Mouse (Mus musculus): ENCODE measurements around the gene Galp. TPM values are rescaled to one million over a fixed set of nuclear protein-coding genes. Genes with fewer than 3 reads are reported as not detected.

The Galp gene
- total RNA-seq (2015) (not detected in 2 replicates), total RNA-seq (2017) (not detected in 2 replicates)

DNA sequence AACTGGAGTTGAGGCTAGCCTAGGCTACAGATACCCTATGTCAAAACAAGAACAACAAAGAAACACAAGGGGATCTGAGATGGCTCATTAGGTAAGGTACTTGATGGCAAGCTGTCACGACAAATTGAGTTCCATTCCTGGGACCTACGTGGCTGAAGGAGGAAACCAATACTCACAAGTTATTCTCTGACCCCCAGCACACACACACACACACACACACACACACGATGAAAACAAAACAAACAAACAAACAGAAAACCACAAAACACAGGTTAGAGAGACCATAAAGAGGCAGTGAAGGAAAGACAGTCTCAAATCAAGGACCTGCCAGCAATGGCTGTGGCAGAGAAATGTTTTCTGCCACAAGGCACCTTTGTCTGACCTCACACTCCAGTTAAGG lies at the start of gene Galp:
Gene Galp, plus strand, starts transcription at position 301 of the 400 bp plus-strand sequence.
- ATAC-seq (replicated peaks; ENCODE audit: poor library complexity), result no peak

GRCm38 (mm10) chr7:6147688-6148087 lies 49.2 kb upstream of the Galp start:
- no peak for ATAC-seq (replicated peaks; ENCODE audit: poor library complexity)

DNA sequence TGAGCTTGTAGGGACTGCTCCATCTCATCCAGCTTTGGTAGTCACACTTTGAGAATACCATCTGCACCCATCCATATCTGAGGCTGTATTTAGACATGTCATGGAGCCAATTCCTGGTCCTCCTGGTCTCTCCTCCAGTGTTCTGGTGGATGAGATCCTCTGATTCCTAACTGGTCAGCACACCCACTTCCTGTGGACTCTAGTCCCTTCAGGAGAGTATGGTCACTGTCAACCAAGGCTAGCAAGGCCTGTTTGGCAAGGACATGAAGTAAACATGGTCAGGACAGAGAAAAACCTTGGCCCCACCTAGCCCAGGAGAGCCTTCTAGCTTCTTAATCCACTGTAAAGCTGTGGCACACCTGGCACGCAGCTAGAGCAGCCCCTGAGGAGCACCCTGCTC lies 45.6 kb upstream of the Galp start:
- no peak for ATAC-seq (replicated peaks; ENCODE audit: poor library complexity)

DNA sequence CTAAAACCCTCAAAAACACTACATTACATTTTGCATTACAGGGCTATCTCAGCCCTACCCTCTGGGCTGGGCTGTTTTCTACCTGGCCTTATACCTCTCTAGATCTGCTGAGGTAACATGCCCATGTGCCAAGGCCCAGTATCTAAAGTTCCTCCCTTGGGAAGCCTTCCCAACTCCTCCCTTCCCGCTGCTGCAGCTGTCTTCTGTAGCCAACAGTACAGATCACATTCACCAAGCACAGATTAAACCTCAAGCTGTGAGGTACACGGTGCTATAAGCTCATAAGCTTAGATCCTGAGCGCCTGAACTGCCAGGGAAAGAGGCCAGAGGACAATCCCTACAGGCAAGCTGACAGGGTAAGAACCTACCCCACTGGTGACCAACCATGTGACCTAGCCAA lies 44.9 kb upstream of the Galp start:
- ATAC-seq (replicated peaks; ENCODE audit: poor library complexity), result no peak

- no peak for ATAC-seq (replicated peaks; ENCODE audit: poor library complexity)
Measured at GRCm38 (mm10) chr7:6153131-6153530, 43.8 kb upstream of the Galp start.

DNA sequence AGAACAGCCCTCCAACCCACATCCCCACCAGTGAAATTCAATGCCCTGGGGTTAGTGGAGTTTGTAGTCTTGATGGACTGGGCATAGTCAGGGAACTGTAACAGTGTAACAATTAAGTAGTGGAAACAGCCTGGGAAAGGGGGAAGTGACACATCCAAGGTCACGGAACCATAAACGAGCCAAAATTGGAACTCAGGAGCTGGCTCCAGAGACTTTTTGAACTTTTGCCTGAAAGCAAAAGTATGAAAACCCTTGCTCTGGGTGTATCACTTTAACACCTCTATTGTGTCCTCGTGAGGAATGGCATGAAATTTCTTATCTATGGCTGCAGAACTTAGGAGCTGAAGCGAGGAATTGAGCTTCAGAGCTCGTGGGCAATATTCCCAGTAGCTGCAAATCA lies 42.7 kb upstream of the Galp start:
- ATAC-seq (replicated peaks; ENCODE audit: poor library complexity), result no peak

DNA sequence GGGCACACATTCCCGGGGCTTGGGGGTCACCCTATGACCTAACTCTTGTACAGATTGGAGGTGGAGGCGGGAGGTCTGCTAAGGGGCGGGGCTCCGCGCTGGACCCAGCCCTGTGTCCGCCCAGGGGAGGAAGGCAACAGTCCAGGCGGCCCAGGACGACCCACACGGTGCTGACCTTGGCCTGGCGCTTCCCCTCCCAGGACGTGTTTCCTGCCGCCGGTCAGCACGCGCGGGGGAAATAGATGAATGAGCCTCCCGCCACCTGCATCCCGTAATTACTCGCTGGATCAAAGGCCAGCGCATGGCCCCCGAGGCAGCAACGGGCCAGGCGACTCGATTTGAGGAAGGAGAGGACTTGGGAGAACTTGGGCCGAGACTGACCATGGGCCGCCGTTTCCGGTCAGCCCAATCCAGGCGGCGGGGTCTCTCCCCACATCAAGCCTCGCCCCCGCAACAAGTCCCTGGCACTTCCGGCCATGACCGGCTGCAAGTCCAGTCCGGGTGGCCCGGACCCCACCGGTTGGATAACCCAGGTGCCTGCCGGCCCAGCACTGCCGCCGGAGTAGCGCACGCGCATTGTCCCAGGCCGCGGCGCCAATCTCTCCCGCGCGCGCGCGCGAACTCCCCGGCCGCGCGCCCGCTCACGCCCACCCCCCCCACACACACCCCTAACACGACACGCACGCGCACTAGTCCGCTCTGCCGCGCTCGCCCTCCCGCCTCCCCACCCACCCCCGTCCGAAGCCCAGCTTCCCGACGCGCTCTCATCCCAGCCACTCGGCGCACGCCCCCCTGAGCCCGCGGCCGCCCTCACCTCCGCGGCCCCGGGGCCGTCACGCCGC lies 41.6 kb upstream of the Galp start:
- peak; percentile 49 for ATAC-seq (replicated peaks; ENCODE audit: poor library complexity)

GRCm38 (mm10) chr7:6155901-6156411 lies 40.9 kb upstream of the Galp start, which contains the start of gene Zfp787:
TSS of gene Zfp787 (minus strand) at chr7:6155997.
- peak; percentile 73 for ATAC-seq (replicated peaks; ENCODE audit: poor library complexity)

- ATAC-seq (replicated peaks; ENCODE audit: poor library complexity), result no peak
Measured at GRCm38 (mm10) chr7:6156901-6157472, 39.9 kb upstream of the Galp start.

GRCm38 (mm10) chr7:6157479-6157878 lies 39.4 kb upstream of the Galp start:
- no peak for ATAC-seq (replicated peaks; ENCODE audit: poor library complexity)

DNA sequence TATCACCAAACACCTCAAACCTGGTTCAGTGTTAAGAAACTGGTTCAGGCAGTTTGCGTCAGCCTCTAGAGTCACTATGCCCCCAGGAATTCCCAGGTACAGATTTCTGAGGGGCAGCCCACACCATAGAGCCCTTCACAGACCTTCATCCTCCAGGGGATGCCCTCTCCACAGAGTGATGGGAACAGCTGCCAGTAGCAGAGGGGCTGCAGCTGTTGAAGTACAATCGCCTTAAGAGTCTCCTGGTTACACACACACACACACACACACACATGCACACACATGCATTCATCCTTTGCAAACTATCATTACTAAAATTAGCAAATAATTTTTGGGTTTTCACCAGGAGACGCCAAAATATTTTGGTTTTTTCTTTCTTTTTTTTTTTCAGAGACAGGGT lies 37.3 kb upstream of the Galp start:
- ATAC-seq (replicated peaks; ENCODE audit: poor library complexity), result no peak

DNA sequence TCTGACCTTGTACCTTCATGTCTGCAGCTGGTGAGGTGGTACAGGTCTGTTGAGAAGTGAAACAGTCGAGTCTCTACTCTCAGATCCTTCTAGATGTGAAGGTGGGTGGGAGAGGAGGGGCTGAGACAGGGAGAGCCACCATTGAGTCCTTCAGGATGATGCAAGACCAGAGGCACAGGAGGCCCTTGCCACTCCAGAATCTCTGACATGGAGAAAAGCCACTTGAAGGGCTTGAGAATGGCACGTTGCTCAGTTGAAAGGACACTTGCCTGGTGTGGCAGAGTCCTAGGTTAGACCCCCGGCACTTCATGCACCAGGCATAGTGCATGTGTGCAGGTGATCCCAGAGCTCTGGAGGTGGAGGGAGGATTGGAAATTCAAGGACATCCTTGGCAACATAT lies 35.3 kb upstream of the Galp start:
- no peak for ATAC-seq (replicated peaks; ENCODE audit: poor library complexity)

DNA sequence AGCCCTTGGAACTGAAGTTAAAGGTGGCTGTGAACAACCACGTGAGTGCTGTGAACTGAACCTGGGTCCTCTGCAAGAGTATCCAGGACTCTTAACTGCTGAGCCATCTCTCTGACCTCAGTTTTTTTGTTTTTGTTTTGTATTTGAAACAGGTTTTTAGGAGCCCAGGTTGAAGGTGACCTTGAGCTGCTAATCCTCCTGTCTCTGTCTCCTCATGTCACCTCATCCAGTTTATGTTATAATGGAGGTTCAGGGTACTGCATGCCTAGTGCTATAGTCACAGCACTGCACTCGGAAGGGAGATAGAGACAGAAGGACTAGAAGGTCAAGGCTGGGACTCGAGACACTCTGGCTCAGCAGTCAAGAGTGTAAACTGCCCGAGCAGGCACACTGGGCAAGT lies 34.7 kb upstream of the Galp start:
- no peak for ATAC-seq (replicated peaks; ENCODE audit: poor library complexity)

- ATAC-seq (replicated peaks; ENCODE audit: poor library complexity), result no peak
Measured at GRCm38 (mm10) chr7:6164671-6165070, 32.2 kb upstream of the Galp start.

DNA sequence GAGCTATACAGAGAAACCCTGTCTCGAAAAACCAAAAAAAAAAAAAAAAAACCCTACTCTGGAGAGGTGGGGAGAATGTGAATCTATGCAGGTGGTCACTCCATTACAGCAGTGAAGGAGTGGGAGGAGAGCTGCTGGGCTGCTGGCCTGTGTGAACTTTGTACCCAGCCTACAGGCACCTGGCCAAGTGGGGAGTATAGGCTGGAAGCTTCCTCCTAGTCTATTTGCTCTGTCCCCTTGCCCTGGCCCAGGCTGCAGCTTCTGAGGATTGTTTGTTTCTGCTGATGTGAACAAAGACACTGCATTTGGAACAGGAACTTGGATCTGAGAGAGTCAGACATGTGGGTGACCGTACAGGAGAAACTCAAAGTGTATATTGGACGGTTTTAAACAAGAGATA lies 27.5 kb upstream of the Galp start:
- ATAC-seq (replicated peaks; ENCODE audit: poor library complexity), result no peak

GRCm38 (mm10) chr7:6170391-6170790 lies 26.5 kb upstream of the Galp start:
- ATAC-seq (replicated peaks; ENCODE audit: poor library complexity), result no peak

- ATAC-seq (replicated peaks; ENCODE audit: poor library complexity), result no peak
Measured at GRCm38 (mm10) chr7:6170871-6171270, 26.0 kb upstream of the Galp start.

DNA sequence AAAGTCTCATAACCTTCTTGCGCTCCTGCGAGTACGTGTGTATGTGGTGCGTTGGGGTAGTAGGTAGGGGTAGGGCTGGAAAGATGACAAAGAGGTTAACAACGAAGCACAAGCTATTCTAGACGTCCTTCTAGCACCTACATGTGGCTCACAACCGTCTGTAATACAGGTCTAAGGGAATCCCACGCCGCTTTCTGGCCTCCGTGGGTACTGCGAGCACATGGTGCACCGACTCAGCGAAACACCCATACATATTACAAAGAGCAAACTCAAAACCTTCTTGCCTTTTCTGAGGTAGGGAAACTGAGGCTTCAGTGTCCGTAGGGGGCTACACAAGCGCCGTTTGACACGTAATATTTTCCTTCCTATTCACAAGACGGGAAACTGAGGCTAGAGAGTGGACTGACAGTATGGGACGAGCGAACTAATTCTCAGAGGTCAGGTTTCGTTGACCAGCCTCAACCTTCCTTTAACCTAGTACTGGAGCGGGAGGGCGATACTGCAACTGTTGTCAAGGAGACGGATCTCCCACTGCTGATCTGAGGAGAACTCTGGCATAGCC lies 25.4 kb upstream of the Galp start:
- peak; percentile 51 for ATAC-seq (replicated peaks; ENCODE audit: poor library complexity)

DNA sequence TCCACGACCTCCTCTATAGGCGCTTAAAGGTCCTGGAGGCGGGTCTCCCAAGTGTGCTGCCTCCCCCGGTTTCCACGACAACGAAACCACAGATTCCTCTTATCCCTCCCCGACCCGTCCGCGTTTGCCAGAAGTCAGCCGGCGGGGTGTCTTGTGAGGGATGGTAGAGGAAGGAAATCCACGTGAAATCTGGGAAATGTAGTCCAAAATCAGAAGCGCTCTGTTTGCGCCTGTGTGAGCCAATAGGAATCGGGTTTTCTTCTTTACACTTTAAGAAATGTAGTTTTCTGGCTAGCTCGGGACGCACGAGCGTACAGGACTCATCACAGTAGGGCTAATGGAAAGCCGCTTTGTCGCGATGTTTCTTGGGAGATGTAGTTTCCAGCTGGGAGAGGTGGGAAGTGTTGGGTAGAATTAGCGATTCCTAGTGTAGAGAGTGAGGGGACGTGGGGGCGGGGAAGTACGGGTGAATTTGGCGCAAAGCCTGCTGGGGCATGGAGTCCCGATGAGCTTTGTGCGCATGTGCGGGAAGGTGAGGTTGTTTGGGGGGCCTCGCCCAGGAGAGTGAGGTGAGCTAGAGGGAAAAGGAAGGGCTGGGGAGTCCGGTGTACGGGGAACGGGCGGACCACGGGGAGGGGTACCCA lies 24.8 kb upstream of the Galp start, which contains the start of gene Zfp444:
Gene Zfp444, plus strand, starts transcription at position 221 of the 644 bp plus-strand sequence.
- ATAC-seq (replicated peaks; ENCODE audit: poor library complexity), result peak; percentile 70

DNA sequence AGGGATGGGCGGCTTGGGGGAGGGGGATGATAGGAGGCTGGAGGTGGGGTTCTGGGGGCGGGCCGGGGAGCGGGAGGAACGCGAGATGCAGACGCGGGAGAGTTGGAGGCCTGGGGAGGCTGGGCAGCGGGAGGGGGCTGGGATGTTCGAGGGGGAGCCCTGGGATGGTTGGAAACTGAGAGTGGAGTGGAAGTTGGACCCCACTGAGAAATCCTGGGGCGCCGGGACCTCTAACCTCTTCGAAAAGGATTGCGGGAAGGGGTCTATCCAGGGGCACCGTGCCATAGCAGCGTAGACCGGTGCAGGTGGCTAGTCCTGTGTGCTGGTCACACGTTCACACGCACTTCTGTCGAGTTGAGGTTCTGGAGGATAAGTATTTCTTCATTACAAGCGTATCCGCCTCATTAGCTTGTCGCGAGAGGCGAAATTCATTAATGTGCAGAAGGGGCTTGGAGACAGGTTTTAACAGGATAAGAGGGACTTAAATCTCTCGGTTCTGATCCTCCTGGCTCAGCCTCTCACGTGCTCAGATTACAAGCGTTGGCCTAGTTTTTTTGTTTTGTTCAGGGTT lies 24.1 kb upstream of the Galp start:
- peak; percentile 3 for ATAC-seq (replicated peaks; ENCODE audit: poor library complexity)

DNA sequence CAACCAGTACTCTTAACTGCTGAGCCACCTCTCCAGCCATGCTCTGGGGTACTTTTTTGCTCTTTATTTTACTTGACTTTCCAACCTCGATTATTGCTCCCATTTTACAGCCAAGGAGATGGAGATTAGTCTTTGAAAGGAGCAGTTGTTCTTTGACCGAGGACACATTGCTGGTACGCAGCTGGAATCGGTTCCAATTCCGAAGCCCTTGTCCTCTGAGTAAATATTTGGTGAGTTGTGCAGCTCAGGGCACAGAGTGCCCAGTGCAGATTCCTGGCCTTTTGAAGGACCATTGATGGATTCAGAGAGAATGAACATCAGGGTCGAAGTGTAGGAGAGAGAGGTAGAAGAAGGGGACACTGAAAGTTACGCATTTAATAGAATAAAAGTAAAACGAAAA lies 23.0 kb upstream of the Galp start:
- ATAC-seq (replicated peaks; ENCODE audit: poor library complexity), result no peak
